Mouse (Mus musculus) C2C12 (cell line): Measurements from ENCODE around the gene Atrip. TPM values are rescaled to one million over a fixed set of nuclear protein-coding genes. Genes with fewer than 3 reads are reported as not detected.

Source experiments
- H3K27me3 ChIP-seq: one replicate; pipeline ENCODE4 v1.6.1; 2011; ENCODE audit not compliant: control insufficient read depth, insufficient read depth, insufficient read length
- H3K36me3 ChIP-seq: one replicate; pipeline ENCODE4 v1.6.1; 2011; ENCODE audit not compliant: control insufficient read depth, insufficient read depth
- H3K4me3 ChIP-seq: one replicate; pipeline ENCODE4 v1.5.1; 2011; ENCODE audit warnings: mild to moderate bottlenecking, control low read depth; ENCODE audit not compliant: poor library complexity, insufficient read depth, severe bottlenecking
- H3K79me2 ChIP-seq: one replicate; pipeline ENCODE4 v1.6.1; 2011; ENCODE audit not compliant: control insufficient read depth, insufficient read depth
- H3K79me3 ChIP-seq: one replicate; pipeline ENCODE4 v1.6.1; 2011; ENCODE audit warnings: low read depth, control low read depth
- H3ac ChIP-seq: one replicate; pipeline ENCODE3; 2011; ENCODE audit warnings: low read depth; ENCODE audit not compliant: control insufficient read depth, insufficient read length
- CEBPB ChIP-seq: IDR thresholded peaks from one replicate; pipeline ENCODE4 v1.6.1; 2011; ENCODE audit warnings: low read depth, mild to moderate bottlenecking, control low read depth, moderate library complexity
- CTCF ChIP-seq: IDR thresholded peaks from one replicate; pipeline ENCODE4 v1.5.1; 2011; ENCODE audit not compliant: control insufficient read depth, insufficient read depth, insufficient read length
- FOSL1 ChIP-seq: IDR thresholded peaks from one replicate; pipeline ENCODE4 v1.8.0; 2011; ENCODE audit warnings: mild to moderate bottlenecking, low read length; ENCODE audit not compliant: poor library complexity, insufficient read depth, severe bottlenecking
- MAX ChIP-seq: IDR thresholded peaks from one replicate; pipeline ENCODE4 v1.6.1; 2011; ENCODE audit warnings: mild to moderate bottlenecking, control low read depth
- MYOD1 ChIP-seq: IDR thresholded peaks from one replicate; pipeline ENCODE4 v1.6.1; 2011; ENCODE audit warnings: low read depth; ENCODE audit not compliant: control insufficient read depth, insufficient read length
- MYOG ChIP-seq: IDR thresholded peaks from one replicate; pipeline ENCODE4 v1.6.1; 2011; ENCODE audit not compliant: control insufficient read depth, insufficient read length; ENCODE audit errors: extremely low read depth
- USF1 ChIP-seq: IDR thresholded peaks from one replicate; pipeline ENCODE4 v1.6.1; 2011; ENCODE audit warnings: low read depth, mild to moderate bottlenecking, control low read depth, moderate library complexity
- polyA plus RNA-seq: library from polyadenylated mRNA; unstranded; fragments of >200 nt; fragmentation: generic; extraction: Trizol; gene quantifications from one replicate; pipeline ENCODE4 v1.2.1, GENCODE M21; 2012; ENCODE audit warnings: missing spikeins

Gene Atrip
- polyA plus RNA-seq, 1 experiment, result 11.4 TPM

- H3ac ChIP-seq, result no peak overlapping the region
- TF ChIP-seq MYOG (no peak), CTCF (no peak), MAX (no peak), CEBPB (no peak), FOSL1 (no peak), USF1 (no peak), MYOD1 (no peak)
- no peaks in the 10 kb centered on the region for H3K27me3 ChIP-seq
- no peaks in the 10 kb centered on the region for H3K79me2 ChIP-seq
- peaks cover 7% of the 10 kb centered on the region for H3K36me3 ChIP-seq
- H3K79me3 ChIP-seq, result no peaks in the 10 kb centered on the region
- no peak overlapping the region for H3K4me3 ChIP-seq
Measured at GRCm38 (mm10) chr9:109111101-109111500, 37.2 kb upstream of the Atrip start.

GRCm38 (mm10) chr9:109110240-109110639, 36.3 kb upstream of the Atrip start:
- H3K4me3 ChIP-seq, result no peak overlapping the region
- TF ChIP-seq CTCF (no peak), USF1 (no peak), MAX (no peak), CEBPB (no peak), MYOG (no peak), MYOD1 (no peak), FOSL1 (no peak)
- H3K79me2 ChIP-seq, result no peaks in the 10 kb centered on the region
- no peaks in the 10 kb centered on the region for H3K27me3 ChIP-seq
- no peak overlapping the region for H3ac ChIP-seq
- peaks cover 7% of the 10 kb centered on the region for H3K36me3 ChIP-seq
- H3K79me3 ChIP-seq, result no peaks in the 10 kb centered on the region

DNA sequence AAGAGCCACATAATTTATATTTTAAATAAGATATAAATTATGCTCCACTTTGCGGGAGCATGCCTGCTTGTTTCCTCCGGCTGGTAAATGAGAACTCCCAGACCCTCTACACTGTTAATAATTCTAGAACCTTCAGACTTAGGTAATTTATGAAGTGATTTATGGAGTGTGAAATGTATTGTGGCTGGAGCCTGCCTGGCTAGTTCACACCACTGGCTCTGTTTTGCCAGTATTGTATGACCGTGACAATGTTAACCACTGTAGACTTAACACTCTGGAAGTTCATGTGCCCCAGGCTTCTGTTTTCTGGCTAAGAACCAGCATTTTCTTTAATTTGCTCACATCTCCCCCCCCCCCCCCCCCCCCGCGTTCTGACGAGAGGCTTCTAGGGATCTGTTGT, 33.4 kb upstream of the Atrip start:
- Histone ChIP-seq H3K27me3 (no peaks in the 10 kb centered on the region), H3K4me3 (no peak overlapping the region), H3K79me3 (no peaks in the 10 kb centered on the region), H3ac (no peak overlapping the region), H3K36me3 (no peaks in the 10 kb centered on the region), H3K79me2 (no peaks in the 10 kb centered on the region)
- no peak for TF ChIP-seq MYOD1
- no peak for TF ChIP-seq USF1
- TF ChIP-seq CTCF, result no peak
- TF ChIP-seq CEBPB, result no peak
- no peak for TF ChIP-seq FOSL1
- no peak for TF ChIP-seq MAX
- TF ChIP-seq MYOG, result no peak

GRCm38 (mm10) chr9:109105648-109106047, 31.7 kb upstream of the Atrip start:
- Histone ChIP-seq H3K36me3 (no peaks in the 10 kb centered on the region), H3K79me2 (no peaks in the 10 kb centered on the region), H3ac (no peak overlapping the region), H3K79me3 (no peaks in the 10 kb centered on the region), H3K27me3 (no peaks in the 10 kb centered on the region), H3K4me3 (no peak overlapping the region)
- TF ChIP-seq MYOG (no peak), CTCF (no peak), MAX (no peak), MYOD1 (no peak), CEBPB (no peak), USF1 (no peak), FOSL1 (no peak)

- Histone ChIP-seq H3K27me3 (no peaks in the 10 kb centered on the region), H3K79me2 (no peaks in the 10 kb centered on the region), H3ac (no peak overlapping the region), H3K36me3 (no peaks in the 10 kb centered on the region), H3K4me3 (no peak overlapping the region), H3K79me3 (no peaks in the 10 kb centered on the region)
- TF ChIP-seq MYOD1 (no peak), MYOG (no peak), USF1 (no peak)
Measured at GRCm38 (mm10) chr9:109105011-109105410, 31.1 kb upstream of the Atrip start.

DNA sequence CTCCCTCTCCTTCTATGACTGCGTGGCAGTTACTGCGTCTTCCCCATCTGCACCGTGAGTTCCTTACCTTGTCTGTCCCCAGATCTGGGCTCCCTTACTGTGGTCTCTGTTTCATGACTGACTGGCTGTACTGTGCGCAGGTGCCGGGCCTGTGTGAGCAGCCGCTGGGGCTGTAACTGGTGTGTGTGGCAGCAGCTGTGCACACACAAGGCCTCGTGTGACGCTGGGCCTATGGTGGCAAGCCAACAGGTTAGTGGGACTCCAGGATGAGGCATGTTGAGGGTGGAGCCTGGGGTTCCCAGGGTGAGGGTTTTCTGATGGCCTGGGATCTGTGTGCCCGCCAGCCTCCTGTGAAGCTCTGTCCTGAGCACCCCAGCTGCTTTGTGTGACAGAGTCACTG, 30.2 kb upstream of the Atrip start:
- Histone ChIP-seq H3ac (no peak overlapping the region), H3K36me3 (no peaks in the 10 kb centered on the region), H3K79me2 (no peaks in the 10 kb centered on the region), H3K4me3 (no peak overlapping the region), H3K27me3 (no peaks in the 10 kb centered on the region), H3K79me3 (no peaks in the 10 kb centered on the region)
- TF ChIP-seq MYOG (no peak), CTCF (no peak), MYOD1 (no peak), USF1 (no peak), MAX (no peak), CEBPB (no peak), FOSL1 (no peak)
